Mouse (Mus musculus) urinary bladder, postnatal 10 days (tissue): ENCODE results near the gene Klc2.

Experiments used
- DNase-seq: peaks from one replicate; pipeline ENCODE4 v3.0.0; 2022; ENCODE audit warnings: low spot score

Gene Klc2

GRCm38 (mm10) chr19:5072389-5073019, 45.9 kb downstream of the Klc2 start:
- DNase-seq, result no peak

- no peak for DNase-seq
Observed at GRCm38 (mm10) chr19:5071545-5072369, 46.6 kb downstream of the Klc2 start.

GRCm38 (mm10) chr19:5071077-5071476, 47.3 kb downstream of the Klc2 start:
- no peak for DNase-seq

- no peak for DNase-seq
Observed at GRCm38 (mm10) chr19:5069978-5070377, 48.4 kb downstream of the Klc2 start.

- DNase-seq, result no peak
Observed at GRCm38 (mm10) chr19:5069486-5069885, 48.9 kb downstream of the Klc2 start.

GRCm38 (mm10) chr19:5068570-5069234, 49.7 kb downstream of the Klc2 start:
- no peak for DNase-seq

GRCm38 (mm10) chr19:5067867-5068569, 50.3 kb downstream of the Klc2 start, which contains the start of gene Cd248:
Gene Cd248, plus strand, starts transcription at chr19:5068078.
- no peak for DNase-seq

GRCm38 (mm10) chr19:5067040-5067799, 51.1 kb downstream of the Klc2 start:
- DNase-seq, result no peak

- no peak for DNase-seq
Observed at GRCm38 (mm10) chr19:5065104-5065503, 53.3 kb downstream of the Klc2 start.

- DNase-seq, result no peak
Observed at GRCm38 (mm10) chr19:5062446-5062845, 55.9 kb downstream of the Klc2 start.

GRCm38 (mm10) chr19:5062041-5062440, 56.3 kb downstream of the Klc2 start:
- DNase-seq, result no peak

- no peak for DNase-seq
Observed at GRCm38 (mm10) chr19:5060365-5061330, 57.7 kb downstream of the Klc2 start.

GRCm38 (mm10) chr19:5058801-5059771, 59.3 kb downstream of the Klc2 start:
- no peak for DNase-seq

GRCm38 (mm10) chr19:5057876-5058775, 60.2 kb downstream of the Klc2 start:
- DNase-seq, result no peak
